In the genomic region with DNA sequence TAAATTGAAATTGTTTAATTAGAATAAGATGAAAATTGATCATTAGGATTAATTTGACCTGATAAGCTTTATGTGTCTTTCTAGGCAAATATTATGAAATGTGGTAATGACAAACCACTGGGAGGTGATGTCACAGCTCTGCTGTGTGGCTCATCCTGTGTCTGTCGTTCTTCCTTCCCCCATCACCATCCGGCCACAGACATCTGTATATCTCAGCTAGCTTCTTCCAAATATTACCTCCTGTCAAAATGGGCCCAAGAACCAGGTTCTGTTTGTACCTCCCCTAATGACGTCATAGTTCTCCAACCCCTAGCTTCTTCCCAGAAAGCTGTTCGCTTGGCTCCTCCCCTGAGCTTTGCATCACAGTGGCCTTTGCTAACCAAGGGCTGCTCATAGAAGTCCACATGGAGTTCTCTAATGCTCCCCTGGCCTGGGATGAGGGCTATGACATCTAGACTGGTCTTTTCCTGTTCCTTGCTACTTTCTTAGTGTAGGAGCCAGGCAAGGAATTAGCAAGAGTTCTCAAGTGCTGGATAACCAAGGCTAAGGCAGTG, we compare ENCODE assay signal across 13 mouse cellular contexts.
A peak's percentile ranks its signal among the peaks of the same experiment; 100 is the strongest.
DNase-seq lines count a peak whose midpoint lies in the region; ATAC-seq and TF ChIP-seq lines count a peak whose summit lies in the region.
"Had no signal": no experiment of that assay in that cellular context is flagged by ENCODE, and none has a peak within 500 bp of the region (broad histone marks: within the 10 kb centered on the region; RNA-seq: fewer than 3 reads in every experiment).

No protein-coding gene starts in this region.

- peaks cover 26% of the 10 kb centered on the region for H3K36me3 ChIP-seq in forebrain, embryonic 13.5 days (ENCODE audit: poor library complexity, severe bottlenecking)
- no peaks in the 10 kb centered on the region for H3K36me3 ChIP-seq in forebrain, embryonic 16.5 days (ENCODE audit: control insufficient read depth, insufficient read depth)
- no peaks in the 10 kb centered on the region for H3K36me3 ChIP-seq in hindbrain, embryonic 16.5 days (ENCODE audit: control insufficient read depth, insufficient read depth, low read length)
- no peaks in the 10 kb centered on the region for H3K36me3 ChIP-seq in hindbrain, postnatal 0 days (ENCODE audit: insufficient read depth, low read length)
- H3K36me3 ChIP-seq: hindbrain, embryonic 12.5 days; neural tube, embryonic 12.5 days had no signal

- 89% methylated on average over 4 of the region's 4 CpGs for WGBS in forebrain, embryonic 13.5 days
- WGBS in forebrain, embryonic 16.5 days, result 87% methylated on average over 4 of the region's 4 CpGs
- 82% methylated on average over 4 of the region's 4 CpGs for WGBS in hindbrain, embryonic 16.5 days
- WGBS in hindbrain, postnatal 0 days, result 88% methylated on average over 4 of the region's 4 CpGs

- no peak overlapping the region for H3K4me3 ChIP-seq in forebrain, embryonic 13.5 days
- no peak overlapping the region for H3K4me3 ChIP-seq in forebrain, embryonic 16.5 days (replicated peaks; ENCODE audit: low read length)
- no peak overlapping the region for H3K4me3 ChIP-seq in hindbrain, embryonic 16.5 days (ENCODE audit: low read length)
- no peak overlapping the region for H3K4me3 ChIP-seq in hindbrain, postnatal 0 days (ENCODE audit: low read length)
- H3K4me3 ChIP-seq: hindbrain, embryonic 12.5 days; neural tube, embryonic 12.5 days had no signal

- H3K27ac ChIP-seq in forebrain, embryonic 13.5 days, result peak overlapping the region; percentile 40; the same call in 1 of the 2 replicates
- no peak overlapping the region for H3K27ac ChIP-seq in forebrain, embryonic 16.5 days (ENCODE audit: low read length)
- peak overlapping the region; percentile 16; the same call in 1 of the 2 replicates for H3K27ac ChIP-seq in hindbrain, embryonic 16.5 days (ENCODE audit: low read depth, low read length)
- no peak overlapping the region for H3K27ac ChIP-seq in hindbrain, postnatal 0 days
- H3K27ac ChIP-seq: hindbrain, embryonic 12.5 days; neural tube, embryonic 12.5 days had no signal

- no peak for DNase-seq in hindbrain, postnatal 0 days (ENCODE audit: low spot score)
- peak; percentile 38 for DNase-seq in T-cell, adult 2 months (ENCODE audit: low spot score)
- no peak for DNase-seq in MN1 (ENCODE audit: low spot score)
- no peak for DNase-seq in frontal cortex, postnatal 14 days (ENCODE audit: low spot score in 2 of 2)
- DNase-seq: cerebellum, adult 9-10 months; kidney, postnatal 10 days; midbrain, embryonic 14.5 days had no signal

- H3K9ac ChIP-seq in forebrain, embryonic 13.5 days, result no peak overlapping the region
- H3K9ac ChIP-seq in forebrain, embryonic 16.5 days (replicated peaks; ENCODE audit: low read depth, low read length), result no peak overlapping the region
- H3K9ac ChIP-seq in hindbrain, embryonic 16.5 days (ENCODE audit: low read depth, low read length), result no peak overlapping the region
- no peak overlapping the region for H3K9ac ChIP-seq in hindbrain, postnatal 0 days (replicated peaks; ENCODE audit: low read length)
- H3K9ac ChIP-seq: hindbrain, embryonic 12.5 days; neural tube, embryonic 12.5 days had no signal

- H3K27me3 ChIP-seq in forebrain, embryonic 13.5 days, result no peaks in the 10 kb centered on the region
- no peaks in the 10 kb centered on the region for H3K27me3 ChIP-seq in forebrain, embryonic 16.5 days (replicated peaks; ENCODE audit: control insufficient read depth, insufficient read depth, low read length)
- H3K27me3 ChIP-seq in hindbrain, embryonic 16.5 days (replicated peaks; ENCODE audit: control insufficient read depth, insufficient read depth, low read length), result no peaks in the 10 kb centered on the region
- H3K27me3 ChIP-seq in hindbrain, postnatal 0 days (ENCODE audit: insufficient read depth, low read length), result no peaks in the 10 kb centered on the region
- H3K27me3 ChIP-seq: hindbrain, embryonic 12.5 days; neural tube, embryonic 12.5 days had no signal

- peaks cover 55% of the 10 kb centered on the region for H3K4me1 ChIP-seq in forebrain, embryonic 13.5 days
- H3K4me1 ChIP-seq in forebrain, embryonic 16.5 days (replicated peaks; ENCODE audit: control insufficient read depth, insufficient read depth, low read length), result peaks cover 11% of the 10 kb centered on the region
- H3K4me1 ChIP-seq in hindbrain, embryonic 16.5 days (ENCODE audit: control insufficient read depth, insufficient read depth, low read depth, low read length), result peaks cover 4% of the 10 kb centered on the region
- H3K4me1 ChIP-seq in hindbrain, postnatal 0 days (ENCODE audit: insufficient read depth, low read length), result peaks cover 13% of the 10 kb centered on the region; the same call in 1 of the 2 replicates

- H3K4me2 ChIP-seq in forebrain, embryonic 13.5 days, result no peak overlapping the region
- H3K4me2 ChIP-seq in forebrain, embryonic 16.5 days (ENCODE audit: low read length), result no peak overlapping the region
- H3K4me2 ChIP-seq in hindbrain, embryonic 16.5 days (ENCODE audit: low read length), result no peak overlapping the region
- H3K4me2 ChIP-seq in hindbrain, postnatal 0 days (ENCODE audit: low read depth, low read length), result no peak overlapping the region
- H3K4me2 ChIP-seq: hindbrain, embryonic 12.5 days; neural tube, embryonic 12.5 days had no signal

- H3K9me3 ChIP-seq in forebrain, embryonic 13.5 days (replicated peaks), result no peaks in the 10 kb centered on the region
- H3K9me3 ChIP-seq in forebrain, embryonic 16.5 days (ENCODE audit: control insufficient read depth, low read length), result no peaks in the 10 kb centered on the region
- no peaks in the 10 kb centered on the region for H3K9me3 ChIP-seq in hindbrain, embryonic 16.5 days (ENCODE audit: control insufficient read depth, low read length)
- no peaks in the 10 kb centered on the region for H3K9me3 ChIP-seq in hindbrain, postnatal 0 days (ENCODE audit: low read length)
- H3K9me3 ChIP-seq: hindbrain, embryonic 12.5 days; neural tube, embryonic 12.5 days had no signal

- no peak for ATAC-seq in forebrain, embryonic 13.5 days
- ATAC-seq in forebrain, embryonic 16.5 days, result no peak
- no peak for ATAC-seq in hindbrain, embryonic 16.5 days
- no peak for ATAC-seq in hindbrain, postnatal 0 days
- ATAC-seq in megakaryocyte progenitor cell, adult 5-6 weeks (replicated peaks; ENCODE audit: poor library complexity), result peak; percentile 46

- no peak for TF ChIP-seq CTCF in hindbrain, postnatal 0 days (IDR thresholded peaks at IDR 0.05; ENCODE audit: low read depth)

Comparison
In these comparisons a context has a peak if more than half of its experiments do, and no peak if none do; other contexts are left out.
1. H3K27ac ChIP-seq: peak in forebrain, embryonic 13.5 days (single experiment) and hindbrain, embryonic 16.5 days (single experiment); none in forebrain, embryonic 16.5 days (single experiment) and hindbrain, postnatal 0 days (single experiment).